Mouse (Mus musculus): Measurements from ENCODE around the gene Scaf1. TPM values are rescaled to one million over a fixed set of nuclear protein-coding genes. Genes with fewer than 3 reads are reported as not detected.

Gene Scaf1
- polyA plus RNA-seq, 1 experiment from 2014 or later: 49.4 TPM

DNA sequence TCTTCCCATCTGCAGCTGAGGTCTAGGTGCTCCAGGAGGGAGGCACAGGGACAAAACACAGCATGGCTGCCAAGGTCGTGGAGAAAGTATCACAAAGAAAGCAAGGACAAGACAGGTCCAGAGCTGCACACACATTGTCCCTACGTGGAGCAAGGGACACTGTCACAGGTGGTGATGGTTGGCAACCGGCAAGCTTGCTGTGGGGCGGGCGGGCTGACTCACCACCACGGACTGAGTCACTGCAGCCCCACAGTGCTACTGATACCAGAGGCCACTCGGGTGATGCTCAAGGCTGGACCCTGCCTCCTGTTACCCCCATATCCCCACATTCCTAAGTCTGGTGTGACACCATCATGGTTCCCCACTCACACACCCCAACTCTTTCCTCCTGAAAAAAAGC is 13.7 kb downstream of the Scaf1 start:
- Histone ChIP-seq H3K36me3 (ENCODE audit: control insufficient read depth, insufficient read depth, low read length) (peaks cover 83% of the 10 kb centered on the region), H3K9ac (ENCODE audit: low read length) (no peak overlapping the region), H3K4me3 (ENCODE audit: low read depth, low read length) (no peak overlapping the region), H3K4me1 (replicated peaks; ENCODE audit: control insufficient read depth, insufficient read depth, low read length) (peaks cover 7% of the 10 kb centered on the region; the same call in 1 of the 2 replicates), H3K9me3 (ENCODE audit: control insufficient read depth, low read length) (no peaks in the 10 kb centered on the region), H3K27ac (ENCODE audit: low read depth) (no peak overlapping the region), H3K27me3 (replicated peaks; ENCODE audit: control insufficient read depth, insufficient read depth, low read length) (no peaks in the 10 kb centered on the region), H3K4me2 (ENCODE audit: low read length) (no peak overlapping the region)
- ATAC-seq (replicated peaks; ENCODE audit: low FRiP score, low TSS enrichment, low read depth) (no peak), DNase-seq (ENCODE audit: low spot score) (no peak)
- WGBS: 79% methylated on average over 7 of the region's 7 CpGs

DNA sequence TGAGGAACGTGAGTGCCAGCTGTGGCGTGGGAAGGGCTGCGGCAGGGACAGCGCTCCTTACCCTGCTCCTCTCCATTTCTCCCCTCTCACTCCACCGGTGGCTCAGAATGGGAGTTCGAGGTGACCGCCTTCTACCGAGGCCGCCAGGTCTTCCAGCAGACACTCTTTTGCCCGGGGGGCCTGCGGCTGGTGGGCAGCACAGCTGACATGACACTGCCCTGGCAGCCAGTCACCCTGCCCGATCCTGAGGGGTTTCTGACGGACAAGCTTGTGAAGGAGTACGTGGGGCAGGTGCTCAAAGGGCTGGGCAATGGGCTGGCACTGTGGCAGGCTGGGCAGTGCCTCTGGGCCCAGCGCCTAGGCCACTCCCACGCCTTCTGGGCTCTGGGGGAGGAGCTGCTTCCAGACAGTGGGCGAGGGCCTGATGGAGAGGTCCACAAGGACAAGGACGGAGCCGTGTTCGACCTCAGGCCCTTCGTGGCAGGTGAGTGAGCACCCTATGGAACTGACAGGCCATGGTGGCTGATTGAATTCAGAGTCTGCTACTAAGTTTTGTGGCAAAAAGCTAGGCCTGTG is 15.5 kb downstream of the Scaf1 start:
- peaks cover 18% of the 10 kb centered on the region for H3K4me1 ChIP-seq (replicated peaks; ENCODE audit: control insufficient read depth, insufficient read depth, low read length)
- no peak for ATAC-seq (replicated peaks; ENCODE audit: low FRiP score, low TSS enrichment, low read depth)
- H3K27me3 ChIP-seq (replicated peaks; ENCODE audit: control insufficient read depth, insufficient read depth, low read length): no peaks in the 10 kb centered on the region
- no peak overlapping the region for H3K9ac ChIP-seq (ENCODE audit: low read length)
- no peak overlapping the region for H3K4me3 ChIP-seq (ENCODE audit: low read depth, low read length)
- peaks cover 67% of the 10 kb centered on the region for H3K36me3 ChIP-seq (ENCODE audit: control insufficient read depth, insufficient read depth, low read length)
- WGBS: 84% methylated on average over 21 of the region's 21 CpGs
- no peak for DNase-seq (ENCODE audit: low spot score)
- H3K4me2 ChIP-seq (ENCODE audit: low read length): no peak overlapping the region
- H3K9me3 ChIP-seq (ENCODE audit: control insufficient read depth, low read length): no peaks in the 10 kb centered on the region
- H3K27ac ChIP-seq (ENCODE audit: low read depth): no peak overlapping the region

DNA sequence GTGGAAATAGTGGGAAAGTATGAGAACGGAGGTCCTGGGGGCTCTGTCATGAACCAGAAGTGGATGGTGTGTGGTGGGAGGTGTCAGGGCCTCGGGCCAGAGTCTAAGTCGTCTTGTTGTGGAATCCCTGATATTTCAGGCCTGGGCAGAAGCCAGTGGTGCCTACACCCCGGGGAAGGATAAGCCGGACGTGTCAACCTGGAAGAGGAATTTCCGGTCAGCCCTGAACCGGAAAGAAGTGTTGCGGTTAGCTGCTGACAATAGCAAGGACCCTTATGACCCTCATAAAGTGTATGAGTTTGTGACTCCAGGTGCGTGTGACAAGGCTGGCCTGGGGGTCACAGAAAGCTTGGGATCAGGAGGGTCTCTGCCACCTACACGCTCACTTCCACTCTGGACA is 16.4 kb downstream of the Scaf1 start:
- peaks cover 18% of the 10 kb centered on the region for H3K4me1 ChIP-seq (replicated peaks; ENCODE audit: control insufficient read depth, insufficient read depth, low read length)
- no peaks in the 10 kb centered on the region for H3K9me3 ChIP-seq (ENCODE audit: control insufficient read depth, low read length)
- DNase-seq (ENCODE audit: low spot score): no peak
- no peak overlapping the region for H3K4me3 ChIP-seq (ENCODE audit: low read depth, low read length)
- no peak for ATAC-seq (replicated peaks; ENCODE audit: low FRiP score, low TSS enrichment, low read depth)
- peaks cover 67% of the 10 kb centered on the region for H3K36me3 ChIP-seq (ENCODE audit: control insufficient read depth, insufficient read depth, low read length)
- no peaks in the 10 kb centered on the region for H3K27me3 ChIP-seq (replicated peaks; ENCODE audit: control insufficient read depth, insufficient read depth, low read length)
- H3K4me2 ChIP-seq (ENCODE audit: low read length): 0 out of 2 replicates have a peak overlapping the region, but pooled peaks have one; percentile 96
- no peak overlapping the region for H3K9ac ChIP-seq (ENCODE audit: low read length)
- no peak overlapping the region for H3K27ac ChIP-seq (ENCODE audit: low read depth)
- WGBS: 75% methylated on average over 11 of the region's 11 CpGs

- 5% methylated on average over 18 of the region's 18 CpGs for whole genome bisulfite sequencing
- Histone ChIP-seq H3K9ac (ENCODE audit: low read length) (peak within 1 kb of the TSS; percentile 86), H3K27ac (ENCODE audit: low read depth) (peak within 1 kb of the TSS; percentile 86), H3K4me2 (ENCODE audit: low read length) (peak within 1 kb of the TSS; percentile 96), H3K27me3 (replicated peaks; ENCODE audit: control insufficient read depth, insufficient read depth, low read length) (no peaks in the 10 kb centered on the region), H3K9me3 (ENCODE audit: control insufficient read depth, low read length) (no peaks in the 10 kb centered on the region), H3K4me3 (ENCODE audit: low read depth, low read length) (peak within 1 kb of the TSS; percentile 84), H3K4me1 (replicated peaks; ENCODE audit: control insufficient read depth, insufficient read depth, low read length) (peaks cover 18% of the 10 kb centered on the region), H3K36me3 (ENCODE audit: control insufficient read depth, insufficient read depth, low read length) (peaks cover 65% of the 10 kb centered on the region)
- peak; percentile 71 for DNase-seq (ENCODE audit: low spot score)
- ATAC-seq (replicated peaks; ENCODE audit: low FRiP score, low TSS enrichment, low read depth): no peak
These were observed 17.6 kb downstream of the Scaf1 start, which contains the start of gene Bcl2l12 for GRCm38 (mm10) chr7:44998501-44998955. Gene Bcl2l12, minus strand, starts transcription at chr7:44998712.

DNA sequence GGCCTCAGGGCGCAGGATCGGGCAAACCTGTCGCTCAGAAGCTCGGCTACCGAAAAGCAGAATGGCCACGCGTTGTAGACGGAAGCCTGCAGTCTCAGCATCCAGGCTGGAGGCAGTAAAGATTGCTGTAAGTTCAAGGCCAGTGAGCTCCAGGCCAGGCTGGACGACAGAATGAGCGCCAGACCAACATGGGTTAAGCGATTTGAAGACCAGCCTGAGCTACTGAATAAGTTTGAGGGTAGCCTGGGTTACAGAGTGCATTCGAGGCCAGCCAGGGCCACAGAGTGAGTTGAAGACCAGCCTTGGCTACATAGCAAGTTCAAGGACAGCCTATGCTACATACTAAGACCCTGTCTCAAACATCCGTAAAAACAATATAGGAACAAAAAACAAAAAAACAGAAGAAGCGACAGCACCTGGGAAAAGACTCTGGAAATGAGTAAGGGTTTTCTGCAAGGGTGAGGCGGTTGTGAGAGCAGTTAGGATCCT is 18.2 kb downstream of the Scaf1 start:
- DNase-seq (ENCODE audit: low spot score): no peak
- H3K4me1 ChIP-seq (replicated peaks; ENCODE audit: control insufficient read depth, insufficient read depth, low read length): peaks cover 18% of the 10 kb centered on the region
- H3K36me3 ChIP-seq (ENCODE audit: control insufficient read depth, insufficient read depth, low read length): peaks cover 65% of the 10 kb centered on the region
- peak overlapping the region; percentile 96 for H3K4me2 ChIP-seq (ENCODE audit: low read length)
- H3K9ac ChIP-seq (ENCODE audit: low read length): peak overlapping the region; percentile 86
- peak overlapping the region; percentile 84 for H3K4me3 ChIP-seq (ENCODE audit: low read depth, low read length)
- H3K27me3 ChIP-seq (replicated peaks; ENCODE audit: control insufficient read depth, insufficient read depth, low read length): no peaks in the 10 kb centered on the region
- peak overlapping the region; percentile 86 for H3K27ac ChIP-seq (ENCODE audit: low read depth)
- ATAC-seq (replicated peaks; ENCODE audit: low FRiP score, low TSS enrichment, low read depth): peak; percentile 4; the same call in 1 of the 2 replicates
- WGBS: 4% methylated on average over 15 of the region's 15 CpGs
- H3K9me3 ChIP-seq (ENCODE audit: control insufficient read depth, low read length): no peaks in the 10 kb centered on the region

DNA sequence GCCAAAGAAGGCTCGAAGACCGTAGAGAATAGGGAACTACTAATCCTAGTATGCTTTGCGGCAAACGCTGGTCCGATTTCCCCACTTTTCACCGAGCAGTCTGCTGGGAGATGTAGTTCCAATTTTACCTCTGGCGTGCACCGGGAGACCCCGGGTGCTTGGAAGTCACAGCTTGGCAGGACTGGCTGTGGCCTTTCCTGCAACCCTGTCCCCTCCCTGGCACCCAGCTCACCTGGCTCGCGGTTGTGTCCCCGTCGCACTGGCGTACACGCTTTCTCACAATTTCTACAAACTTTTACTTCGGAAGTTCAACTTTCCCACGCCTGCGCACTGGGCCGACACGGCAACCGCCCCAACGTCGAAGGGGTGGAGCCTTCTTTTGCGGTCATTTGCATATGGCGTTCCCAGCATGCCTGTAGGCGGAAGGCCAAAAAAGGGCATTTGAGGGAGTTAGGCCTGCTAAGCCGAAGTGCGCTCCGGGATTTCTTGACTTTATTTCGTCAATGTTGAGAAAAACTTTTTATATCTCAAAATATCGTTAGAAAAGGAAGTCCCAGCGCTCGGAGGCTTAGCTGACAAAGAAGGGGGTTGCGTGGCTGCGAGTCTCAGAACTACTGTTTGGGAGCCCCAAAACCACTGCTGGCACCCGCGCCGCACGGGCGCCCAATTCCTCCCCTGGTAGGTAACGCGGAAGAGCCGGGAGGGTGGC is 18.8 kb downstream of the Scaf1 start, which contains the start of gene Irf3:
Gene Irf3 (plus strand): TSS at position 418 of the 709 bp plus-strand sequence.
- ATAC-seq (replicated peaks; ENCODE audit: low FRiP score, low TSS enrichment, low read depth) (peak; percentile 89), DNase-seq (ENCODE audit: low spot score) (peak; percentile 98)
- H3K4me2 ChIP-seq (ENCODE audit: low read length): peak within 1 kb of the TSS; percentile 96
- under 1% methylated on average over 43 of the region's 43 CpGs for WGBS
- peaks cover 18% of the 10 kb centered on the region for H3K4me1 ChIP-seq (replicated peaks; ENCODE audit: control insufficient read depth, insufficient read depth, low read length)
- H3K36me3 ChIP-seq (ENCODE audit: control insufficient read depth, insufficient read depth, low read length): peaks cover 63% of the 10 kb centered on the region
- H3K4me3 ChIP-seq (ENCODE audit: low read depth, low read length): peak within 1 kb of the TSS; percentile 84
- peak within 1 kb of the TSS; percentile 86 for H3K9ac ChIP-seq (ENCODE audit: low read length)
- peak within 1 kb of the TSS; percentile 86 for H3K27ac ChIP-seq (ENCODE audit: low read depth)
- no peaks in the 10 kb centered on the region for H3K9me3 ChIP-seq (ENCODE audit: control insufficient read depth, low read length)
- H3K27me3 ChIP-seq (replicated peaks; ENCODE audit: control insufficient read depth, insufficient read depth, low read length): no peaks in the 10 kb centered on the region

- H3K36me3 ChIP-seq (ENCODE audit: control insufficient read depth, insufficient read depth, low read length): peaks cover 63% of the 10 kb centered on the region
- no peaks in the 10 kb centered on the region for H3K27me3 ChIP-seq (replicated peaks; ENCODE audit: control insufficient read depth, insufficient read depth, low read length)
- H3K4me2 ChIP-seq (ENCODE audit: low read length): peak overlapping the region; percentile 96
- H3K9ac ChIP-seq (ENCODE audit: low read length): peak overlapping the region; percentile 86
- ATAC-seq (replicated peaks; ENCODE audit: low FRiP score, low TSS enrichment, low read depth): no peak
- H3K9me3 ChIP-seq (ENCODE audit: control insufficient read depth, low read length): no peaks in the 10 kb centered on the region
- 10% methylated on average over 10 of the region's 10 CpGs for WGBS
- peak overlapping the region; percentile 84 for H3K4me3 ChIP-seq (ENCODE audit: low read depth, low read length)
- H3K27ac ChIP-seq (ENCODE audit: low read depth): peak overlapping the region; percentile 86; the same call in 1 of the 2 replicates
- no peak for DNase-seq (ENCODE audit: low spot score)
- peaks cover 18% of the 10 kb centered on the region for H3K4me1 ChIP-seq (replicated peaks; ENCODE audit: control insufficient read depth, insufficient read depth, low read length)
These were observed 19.5 kb downstream of the Scaf1 start for GRCm38 (mm10) chr7:44996672-44997071.

- peak overlapping the region; percentile 84 for H3K27ac ChIP-seq (ENCODE audit: low read depth)
- peak overlapping the region; percentile 77 for H3K4me2 ChIP-seq (ENCODE audit: low read length)
- peak; percentile 91 for DNase-seq (ENCODE audit: low spot score)
- H3K4me1 ChIP-seq (replicated peaks; ENCODE audit: control insufficient read depth, insufficient read depth, low read length): peaks cover 22% of the 10 kb centered on the region
- H3K36me3 ChIP-seq (ENCODE audit: control insufficient read depth, insufficient read depth, low read length): peaks cover 32% of the 10 kb centered on the region
- WGBS: under 1% methylated on average over 29 of the region's 29 CpGs
- H3K9ac ChIP-seq (ENCODE audit: low read length): peak overlapping the region; percentile 80
- ATAC-seq (replicated peaks; ENCODE audit: low FRiP score, low TSS enrichment, low read depth): peak; percentile 34
- H3K27me3 ChIP-seq (replicated peaks; ENCODE audit: control insufficient read depth, insufficient read depth, low read length): no peaks in the 10 kb centered on the region
- H3K4me3 ChIP-seq (ENCODE audit: low read depth, low read length): peak overlapping the region; percentile 74
- no peaks in the 10 kb centered on the region for H3K9me3 ChIP-seq (ENCODE audit: control insufficient read depth, low read length)
These were observed 29.1 kb downstream of the Scaf1 start for GRCm38 (mm10) chr7:44986879-44987718.

Measured in intestine, embryonic 14.5 days (tissue).